Mouse (Mus musculus) megakaryocyte progenitor cell, adult 5-6 weeks (primary cell): ENCODE results near the gene Slc22a3. TPM values are rescaled to one million over a fixed set of nuclear protein-coding genes. Genes with fewer than 3 reads are reported as not detected.

Source experiments
- ATAC-seq: replicated peaks from 2 replicates; pipeline ENCODE4 v1.8.0; 2016; ENCODE audit warnings: mild to moderate bottlenecking, moderate TSS enrichment, inconsistent platforms; ENCODE audit not compliant: poor library complexity
- total RNA-seq, 2 experiments: library from RNA; stranded (forward) in 1 of 2; stranded (reverse) in 1 of 2; fragments of 157-497, 149-512 nt in 1 of 2; fragments of 200-1000 nt in 1 of 2; gene quantifications; 2 replicates each; pipeline versions ENCODE4 v1.2.3 to v1.2.4; 2015 to 2017

Gene Slc22a3
- total RNA-seq (2015) (4.0 and 7.7 TPM in 2 replicates), total RNA-seq (2017) (3.6 and 4.8 TPM in 2 replicates)

GRCm38 (mm10) chr17:12507654-12508204 lies at the start of gene Slc22a3:
Gene Slc22a3, minus strand, starts transcription at chr17:12507704.
- peak; percentile 63 for ATAC-seq

GRCm38 (mm10) chr17:12534353-12535145 lies 27.0 kb upstream of the Slc22a3 start:
- peak; percentile 85 for ATAC-seq

- ATAC-seq = peak; percentile 89
These were observed 24.6 kb upstream of the Slc22a3 start for GRCm38 (mm10) chr17:12532115-12532514.

GRCm38 (mm10) chr17:12530081-12530480 lies 22.6 kb upstream of the Slc22a3 start:
- ATAC-seq = no peak

GRCm38 (mm10) chr17:12529384-12529985 lies 22.0 kb upstream of the Slc22a3 start:
- no peak for ATAC-seq

- ATAC-seq = peak; percentile 41
These were observed 11.6 kb upstream of the Slc22a3 start for GRCm38 (mm10) chr17:12519089-12519488.

- peak; percentile 50 for ATAC-seq
These were observed 10.7 kb upstream of the Slc22a3 start for GRCm38 (mm10) chr17:12518194-12518593.

GRCm38 (mm10) chr17:12513997-12514396 lies 6.5 kb upstream of the Slc22a3 start:
- ATAC-seq = no peak

- ATAC-seq = peak; percentile 73
These were observed 5.8 kb upstream of the Slc22a3 start for GRCm38 (mm10) chr17:12513107-12513923.

- no peak for ATAC-seq
These were observed 3.7 kb upstream of the Slc22a3 start for GRCm38 (mm10) chr17:12511193-12511592.

GRCm38 (mm10) chr17:12508376-12508775 lies 872 bp upstream of the Slc22a3 start:
- ATAC-seq = no peak

GRCm38 (mm10) chr17:12506903-12507563 lies 471 bp downstream of the Slc22a3 start:
- ATAC-seq = peak; percentile 38

- ATAC-seq = no peak
These were observed 1.8 kb downstream of the Slc22a3 start for GRCm38 (mm10) chr17:12505708-12506107.

- peak; percentile 59 for ATAC-seq
These were observed 8.1 kb downstream of the Slc22a3 start for GRCm38 (mm10) chr17:12499426-12499825.

- peak; percentile 37; the same call in 1 of the 2 replicates for ATAC-seq
These were observed 11.9 kb downstream of the Slc22a3 start for GRCm38 (mm10) chr17:12495558-12495957.

- no peak for ATAC-seq
These were observed 15.9 kb downstream of the Slc22a3 start for GRCm38 (mm10) chr17:12491591-12491990.

GRCm38 (mm10) chr17:12489888-12490287 lies 17.6 kb downstream of the Slc22a3 start:
- ATAC-seq = no peak

- ATAC-seq = no peak
These were observed 21.8 kb downstream of the Slc22a3 start for GRCm38 (mm10) chr17:12485657-12486056.

- ATAC-seq = no peak
These were observed 28.1 kb downstream of the Slc22a3 start for GRCm38 (mm10) chr17:12479416-12479815.

- ATAC-seq = peak; percentile 75
These were observed 32.9 kb downstream of the Slc22a3 start for GRCm38 (mm10) chr17:12474509-12475083.
